Mouse (Mus musculus): ENCODE data around the gene Rlim. TPM values are rescaled to one million over a fixed set of nuclear protein-coding genes. Genes with fewer than 3 reads are reported as not detected.

The Rlim gene
- total RNA-seq, 1 experiment from 2014 or later = 138 TPM

Other genes with a start within 250 kb of the Rlim start
- gene Slc16a2, start 159.3 kb downstream of the Rlim start, total RNA-seq (2017) = 0.12 TPM in 1 of 2 replicates, not detected in the other
- gene Nexmif, start 219.9 kb upstream of the Rlim start, total RNA-seq (2017) = not detected in 2 replicates